Mouse (Mus musculus): ENCODE measurements around the gene Trio. TPM values are rescaled to one million over a fixed set of nuclear protein-coding genes. Genes with fewer than 3 reads are reported as not detected.

The Trio gene
- 29.8 and 35.6 TPM in 2 replicates for polyA plus RNA-seq (2015; fragmentation: Nextera tagmentation; extraction: Ambion mirVana)

DNA sequence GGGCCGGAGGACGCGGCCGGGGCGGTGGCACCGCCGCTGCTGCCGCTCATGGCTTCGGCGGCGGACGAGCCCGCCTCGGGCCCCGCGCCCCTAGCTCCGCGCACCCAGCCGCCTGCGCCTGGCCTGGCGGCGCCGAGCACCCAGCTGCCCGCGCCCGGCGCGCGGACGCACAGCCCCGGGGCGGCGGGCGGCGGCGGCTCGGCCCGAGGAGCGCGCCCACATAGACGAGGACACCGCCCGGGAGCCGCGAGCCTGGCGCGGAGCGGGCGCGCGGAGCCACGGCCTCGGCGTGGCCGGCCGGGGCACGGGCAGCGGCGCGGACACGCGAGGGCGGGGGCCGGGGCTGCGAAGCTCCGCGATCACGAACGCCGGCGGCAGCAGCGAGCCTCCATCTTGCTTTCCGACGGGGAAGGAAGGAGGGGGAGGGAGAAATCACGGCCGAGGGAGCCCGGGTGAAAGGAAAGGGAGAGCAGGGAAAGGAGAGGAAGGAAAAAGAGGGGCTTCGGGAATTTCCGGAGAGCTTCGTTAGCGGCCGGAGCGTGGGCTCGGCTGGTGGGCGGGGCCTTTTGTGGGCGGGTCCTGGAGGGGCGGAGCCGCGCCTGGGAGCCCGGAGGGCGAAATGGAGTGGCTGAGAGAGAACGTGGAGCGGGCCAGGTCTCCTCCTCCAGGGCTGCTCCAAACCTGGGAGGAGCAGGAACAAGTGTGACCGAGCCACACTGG is at the start of gene Trio:
Trio (minus strand) TSS at position 402 of the 720 bp plus-strand sequence.

DNA sequence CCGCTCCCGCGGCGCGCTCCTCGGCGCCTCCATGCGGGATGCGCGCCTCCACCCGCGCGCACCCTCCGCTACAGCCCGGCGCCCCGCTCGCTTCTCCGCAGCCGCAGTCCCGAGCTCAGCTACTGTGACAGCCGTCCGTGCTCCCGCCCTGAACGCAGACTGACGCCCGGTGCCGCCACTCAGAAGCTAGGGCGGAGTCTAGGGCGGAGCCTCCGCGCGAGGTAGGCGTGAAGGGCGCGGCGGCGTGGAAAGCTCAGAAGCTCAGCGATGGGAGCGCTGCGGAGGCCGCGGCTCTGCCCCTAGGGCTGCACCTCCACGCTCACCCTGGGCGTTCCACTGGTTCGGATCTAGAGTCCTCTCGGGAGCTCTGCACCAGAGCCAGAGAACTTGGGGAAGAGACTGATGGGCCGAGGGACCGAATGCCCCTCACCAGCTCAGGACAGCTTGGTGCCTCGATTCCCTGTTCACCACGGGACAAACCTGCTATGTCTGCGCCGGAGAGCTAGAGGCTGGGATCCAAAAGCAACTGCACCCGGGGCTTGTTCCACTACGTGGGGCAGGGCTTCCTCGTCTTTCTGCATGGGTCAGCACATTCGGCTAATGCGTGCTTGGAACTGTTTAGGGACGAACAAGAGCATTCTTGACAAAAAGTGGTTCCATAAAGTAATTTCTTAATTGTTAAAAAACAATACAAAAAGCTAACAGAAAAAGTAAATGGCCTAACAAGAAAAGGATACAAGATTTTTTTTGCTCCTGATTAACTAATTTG is 344.0 kb downstream of the Trio start, which contains the start of gene Otulinl:
Otulinl (minus strand) TSS at position 161 of the 769 bp plus-strand sequence.

Other genes starting within 250 kb of the Trio start
- 0.19 and 0.22 TPM in 2 replicates for gene Dnah5, start 177.9 kb upstream of the Trio start, polyA plus RNA-seq (2015; fragmentation: Nextera tagmentation; extraction: Ambion mirVana)